Mouse (Mus musculus) left cerebral cortex, postnatal 14 days (tissue): ENCODE measurements at regions not wholly inside any gene's neighbourhood (a gene's known extent, or its start where the extent isn't known, plus 50 kb on each side); places are given as distances from the start of the nearest gene placed in this dataset.

Experiments
- DNase-seq, 2 experiments: peaks; one replicate each; pipeline ENCODE4 v3.0.0; 2021 to 2022; ENCODE audit warnings: low spot score in 2 of 2, mixed read lengths in 1 of 2
- intact Hi-C: fragments of 180-260 bp; cut with DNase I; formaldehyde crosslinking; loops from one replicate; pipeline ENCODE4 v1.15.1; 2025

DNA sequence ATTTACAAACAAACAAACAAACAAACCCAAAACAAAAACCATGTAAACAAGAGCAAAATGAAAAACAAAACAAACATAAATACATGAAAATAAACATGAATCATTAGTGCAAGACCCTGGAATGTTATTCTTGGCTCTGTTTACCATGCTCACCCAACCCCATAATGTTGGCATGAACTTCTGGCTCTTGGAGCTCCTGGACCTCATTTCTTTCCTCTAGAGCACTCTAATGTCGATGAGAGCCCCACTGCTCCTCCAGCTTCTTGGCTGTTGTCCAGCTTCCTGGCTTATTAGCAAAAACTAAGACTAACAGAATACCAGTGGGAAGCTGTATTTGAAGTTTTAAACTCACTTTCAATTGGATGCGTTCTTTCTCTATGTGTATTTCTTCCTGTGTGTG, 81.3 kb upstream of the Gm21830 start:
- intact Hi-C loops = no loop called here
- peak in 1 of 2 experiments; percentile 9 for DNase-seq

DNA sequence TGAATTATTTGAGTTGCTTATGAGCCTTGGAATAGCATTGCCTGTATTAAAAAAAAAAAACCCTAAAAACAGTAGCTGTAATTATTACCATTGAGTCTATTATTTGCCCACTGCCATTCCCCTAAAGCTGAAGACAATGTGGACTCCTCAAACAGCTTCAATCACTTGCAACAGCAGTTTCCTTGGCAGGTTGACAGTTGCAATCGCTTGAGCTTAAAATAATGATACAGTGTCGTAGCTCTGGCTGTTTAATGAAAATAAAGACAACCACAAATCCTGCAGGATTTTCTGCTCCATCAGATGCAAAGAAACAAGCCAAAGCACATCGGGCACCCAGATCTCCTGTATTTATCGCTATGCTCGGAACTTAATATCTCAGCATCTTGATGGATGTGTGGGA, 68.8 kb upstream of the Gm21830 start:
- intact Hi-C loops = no loop called here

More for the DNA sequence above, 68.8 kb upstream of the Gm21830 start:
- no peak for DNase-seq
